In genomic region chr8:115788421-115788820, GRCm38 (mm10) we compare ENCODE assay signal across 22 mouse cellular contexts.
A peak's percentile ranks its signal among the peaks of the same experiment; 100 is the strongest.
DNase-seq lines count a peak whose midpoint lies in the region; ATAC-seq lines count a peak whose summit lies in the region.
"Had no signal": no experiment of that assay in that cellular context is flagged by ENCODE, and none has a peak within 500 bp of the region (broad histone marks: within the 10 kb centered on the region; RNA-seq: fewer than 3 reads in every experiment).

No protein-coding gene starts in this region.

- intact Hi-C loops in left cerebral cortex, postnatal 10 days (cut with DNase I), result no loop called here

- no peaks in the 10 kb centered on the region for H3K27me3 ChIP-seq in kidney, embryonic 16.5 days (ENCODE audit: insufficient read depth, low read length)
- H3K27me3 ChIP-seq: limb, embryonic 12.5 days; stomach, embryonic 15.5 days had no signal

- H3K4me3 ChIP-seq in kidney, embryonic 16.5 days (ENCODE audit: low read length), result no peak overlapping the region
- H3K4me3 ChIP-seq: forebrain, embryonic 10.5 days; heart, adult 2 months; limb, embryonic 12.5 days; stomach, embryonic 15.5 days had no signal

- ATAC-seq in kidney, embryonic 16.5 days (ENCODE audit: low FRiP score, low TSS enrichment), result no peak
- ATAC-seq: hindbrain, embryonic 16.5 days had no signal

- no peak overlapping the region for H3K4me2 ChIP-seq in kidney, embryonic 16.5 days (replicated peaks; ENCODE audit: low read depth, low read length)
- H3K4me2 ChIP-seq: limb, embryonic 12.5 days; midbrain, embryonic 11.5 days; stomach, embryonic 15.5 days had no signal

- peak; percentile 11 for DNase-seq in kidney, adult 9 months
- DNase-seq in ovary, adult 18-20 months (ENCODE audit: low spot score), result peak; percentile 29
- DNase-seq in ovary, postnatal 14 days (ENCODE audit: low spot score), result no peak
- peak; percentile 33 for DNase-seq in adrenal gland, postnatal 25 days
- DNase-seq in retina, postnatal 1 day, result peak; percentile 69
- no peak for DNase-seq in left cerebral cortex, postnatal 10 days (ENCODE audit: extremely low spot score in 1 of 2, low spot score in 2 of 2)
- no peak for DNase-seq in urinary bladder, postnatal 10 days (ENCODE audit: low spot score)
- DNase-seq: cerebellum, adult 9-11 months; embryo, embryonic 11 days; heart, postnatal 4 days; kidney, adult 11 months; thymus, adult 18-20 months; thymus, postnatal 4 days had no signal

- H3K9ac ChIP-seq in kidney, embryonic 16.5 days (replicated peaks; ENCODE audit: low read length), result no peak overlapping the region
- H3K9ac ChIP-seq: limb, embryonic 12.5 days; liver, embryonic 14.5 days; stomach, embryonic 15.5 days had no signal

- WGBS in kidney, embryonic 16.5 days, result 52% methylated on average over 6 of the region's 6 CpGs

- H3K36me3 ChIP-seq in kidney, embryonic 16.5 days (ENCODE audit: insufficient read depth, low read length), result no peaks in the 10 kb centered on the region
- H3K36me3 ChIP-seq: forebrain, embryonic 10.5 days; limb, embryonic 12.5 days; stomach, embryonic 15.5 days had no signal

- no peak overlapping the region for H3K27ac ChIP-seq in kidney, embryonic 16.5 days (ENCODE audit: low read length)
- H3K27ac ChIP-seq: forebrain, embryonic 10.5 days; heart, adult 2 months; limb, embryonic 12.5 days; liver, embryonic 14.5 days; macrophage; stomach, embryonic 15.5 days had no signal

- no peaks in the 10 kb centered on the region for H3K4me1 ChIP-seq in kidney, embryonic 16.5 days (ENCODE audit: insufficient read depth, low read length)
- H3K4me1 ChIP-seq: limb, embryonic 12.5 days; stomach, embryonic 15.5 days had no signal

- H3K9me3 ChIP-seq in kidney, embryonic 16.5 days (ENCODE audit: low read length), result no peaks in the 10 kb centered on the region
- H3K9me3 ChIP-seq: forebrain, embryonic 10.5 days; limb, embryonic 12.5 days; stomach, embryonic 15.5 days had no signal

Comparison
In these comparisons a context has a peak if more than half of its experiments do, and no peak if none do; other contexts are left out.
1. DNase-seq: peak in kidney, adult 9 months (single experiment), ovary, adult 18-20 months (single experiment), adrenal gland, postnatal 25 days (single experiment) and retina, postnatal 1 day (single experiment); none in ovary, postnatal 14 days (single experiment), left cerebral cortex, postnatal 10 days (0 of 2) and urinary bladder, postnatal 10 days (single experiment).